Mouse (Mus musculus) liver, adult 2 months (tissue): ENCODE measurements around the gene Kazn.

Experiments used
- CTCF ChIP-seq: fragments of 200-500 bp; IDR thresholded peaks from 2 replicates; pipeline ENCODE4 v1.5.1; 2011; ENCODE audit warnings: low read depth, low read length, control low read depth
- POLR2A ChIP-seq: fragments of 200-500 bp; IDR thresholded peaks from 2 replicates; pipeline ENCODE4 v1.6.1; 2011; ENCODE audit warnings: low read length, control low read depth; ENCODE audit not compliant: insufficient read depth; ENCODE audit errors: extremely low read depth

DNA sequence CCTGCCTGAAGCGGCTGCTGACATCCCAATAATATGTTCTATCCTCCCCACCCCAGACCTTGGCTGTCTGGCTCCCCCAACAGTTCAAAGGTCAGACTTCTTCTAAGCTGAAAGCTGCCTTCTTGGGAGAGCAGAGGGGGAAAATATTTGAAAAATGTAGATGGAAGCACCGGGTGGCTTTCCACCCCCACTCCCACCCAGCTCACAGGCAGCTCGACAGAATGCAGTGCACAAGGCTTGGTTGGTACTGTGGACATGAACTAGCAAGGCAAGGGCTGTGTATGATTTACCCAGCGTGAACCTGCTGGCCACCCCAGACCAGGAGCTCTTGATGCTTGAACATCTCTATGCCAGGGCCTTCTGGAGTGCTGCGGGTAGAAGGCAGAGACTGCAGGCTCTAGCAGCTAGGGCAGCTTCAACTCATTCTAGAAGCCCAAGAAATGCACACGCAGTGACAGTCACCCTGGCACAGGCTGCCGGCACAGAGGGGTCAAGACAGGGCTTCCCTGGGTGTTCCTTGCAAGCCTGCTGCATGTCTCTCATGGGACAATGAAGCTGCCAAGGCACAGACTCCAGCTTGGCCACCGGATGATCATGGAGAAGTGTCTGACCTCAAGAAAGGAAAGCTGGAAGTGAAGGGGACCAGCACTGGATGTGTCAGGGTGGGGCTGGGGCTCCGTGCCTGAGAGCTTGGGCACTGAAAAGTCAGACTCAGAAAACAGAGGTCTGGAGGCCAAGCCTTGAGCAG is 15.1 kb downstream of the Kazn start:
- TF ChIP-seq CTCF (no peak), POLR2A (no peak)
